Mouse (Mus musculus) limb, embryonic 14.5 days (tissue): ENCODE data around the gene Col24a1. TPM values are rescaled to one million over a fixed set of nuclear protein-coding genes. Genes with fewer than 3 reads are reported as not detected.
A peak's percentile ranks its signal among the peaks of the same experiment; 100 is the strongest.

Experiments
- ATAC-seq: fragments of 200-750 bp; cut with Nextera tagmentation; 2 replicates; pipeline ENCODE4 v1.8.0; 2017; ENCODE audit warnings: low read depth, moderate number of reproducible peaks, moderate TSS enrichment; ENCODE audit not compliant: low FRiP score
- DNase-seq: peaks from one replicate; pipeline ENCODE4 v3.0.0-alpha.2; 2015; ENCODE audit warnings: low spot score
- H3K27ac ChIP-seq: fragments of 300-500 bp; sonication (generic); replicated peaks from 2 replicates; pipeline ENCODE4 v1.5.1; 2014; ENCODE audit warnings: low read depth, mild to moderate bottlenecking, low read length, moderate library complexity, mixed read lengths
- H3K27me3 ChIP-seq: fragments of 300-500 bp; sonication (generic); 2 replicates; pipeline ENCODE4 v1.6.1; 2014; ENCODE audit warnings: low read length, mixed read lengths; ENCODE audit not compliant: control insufficient read depth, insufficient read depth
- H3K36me3 ChIP-seq: fragments of 300-500 bp; sonication (generic); 2 replicates; pipeline ENCODE4 v1.6.1; 2014; ENCODE audit warnings: mild to moderate bottlenecking, low read length, moderate library complexity, mixed read lengths; ENCODE audit not compliant: control insufficient read depth, insufficient read depth
- H3K4me1 ChIP-seq: fragments of 300-500 bp; sonication (generic); 2 replicates; pipeline ENCODE4 v1.6.1; 2014; ENCODE audit warnings: antibody characterized with exemption, low read length, mixed read lengths; ENCODE audit not compliant: control insufficient read depth, insufficient read depth
- H3K4me2 ChIP-seq: fragments of 300-500 bp; sonication (generic); replicated peaks from 2 replicates; pipeline ENCODE4 v1.6.1; 2014; ENCODE audit warnings: low read depth, mild to moderate bottlenecking, low read length, moderate library complexity; ENCODE audit not compliant: severe bottlenecking
- H3K4me3 ChIP-seq: fragments of 300-500 bp; sonication (generic); replicated peaks from 2 replicates; pipeline ENCODE4 v1.5.1; 2014; ENCODE audit warnings: low read length
- H3K9ac ChIP-seq: fragments of 300-500 bp; sonication (generic); 2 replicates; pipeline ENCODE4 v1.6.1; 2014; ENCODE audit warnings: mild to moderate bottlenecking, low read depth, low read length, moderate library complexity; ENCODE audit not compliant: severe bottlenecking
- H3K9me3 ChIP-seq: fragments of 300-500 bp; sonication (generic); 2 replicates; pipeline ENCODE4 v1.6.1; 2016; ENCODE audit warnings: low read length; ENCODE audit not compliant: control insufficient read depth
- POLR2A ChIP-seq: fragments of 200-500 bp; IDR thresholded peaks from 2 replicates; pipeline ENCODE4 v1.8.0; 2012; ENCODE audit warnings: inconsistent platforms, mild to moderate bottlenecking, moderate library complexity, borderline replicate concordance; ENCODE audit not compliant: insufficient read depth, insufficient read length; ENCODE audit errors: extremely low read depth
- WGBS: fragments of 180-500 bp; shearing (Covaris S2); extraction: QIAGEN DNeasy Blood & Tissue Kit; methylation state at CpG from one replicate; pipeline ENCODE4 v1.1.7; 2014; 5-methylcytosine and 5-hydroxymethylcytosine counted together
- polyA plus RNA-seq, 2 experiments: library from polyadenylated mRNA; depleted of rRNA in 1 of 2; stranded (reverse) in 1 of 2; unstranded in 1 of 2; fragments of >200 nt; fragmentation: Nextera tagmentation in 1 of 2; extraction: Ambion mirVana in 1 of 2; gene quantifications; 2 replicates each; pipeline versions ENCODE4 v1.2.1 to v1.2.3; 2012 to 2014

Gene Col24a1
- polyA plus RNA-seq, 2 experiments: 9.5 to 24.0 TPM

- 2% methylated on average over 11 of the region's 11 CpGs for WGBS
- TF ChIP-seq POLR2A: no peak
- Histone ChIP-seq H3K27ac (no peak overlapping the region; the same call in 1 of the 2 replicates), H3K4me3 (peak overlapping the region; percentile 73), H3K27me3 (no peaks in the 10 kb centered on the region), H3K9ac (peak overlapping the region; percentile 54), H3K9me3 (no peaks in the 10 kb centered on the region), H3K4me1 (peaks cover 8% of the 10 kb centered on the region), H3K36me3 (peaks cover 33% of the 10 kb centered on the region), H3K4me2 (peak overlapping the region; percentile 84)
- DNase-seq (no peak), ATAC-seq (peak; percentile 21; the same call in 1 of the 2 replicates)
Observed at GRCm38 (mm10) chr3:145576482-145576822, 284.2 kb downstream of the Col24a1 start.

- Histone ChIP-seq H3K27me3 (no peaks in the 10 kb centered on the region), H3K27ac (no peak overlapping the region), H3K9ac (peak overlapping the region; percentile 54), H3K4me2 (peak overlapping the region; percentile 84), H3K36me3 (peaks cover 33% of the 10 kb centered on the region), H3K4me3 (peak overlapping the region; percentile 73), H3K4me1 (peaks cover 8% of the 10 kb centered on the region), H3K9me3 (no peaks in the 10 kb centered on the region)
- ATAC-seq (no peak), DNase-seq (no peak)
- 27% methylated on average over 15 of the region's 15 CpGs for WGBS
- TF ChIP-seq POLR2A: no peak
Observed at GRCm38 (mm10) chr3:145576876-145577275, 284.6 kb downstream of the Col24a1 start.

- no peak overlapping the region for H3K9ac ChIP-seq
- H3K4me1 ChIP-seq: no peaks in the 10 kb centered on the region
- H3K27me3 ChIP-seq: no peaks in the 10 kb centered on the region
- no peaks in the 10 kb centered on the region for H3K9me3 ChIP-seq
- H3K4me2 ChIP-seq: no peak overlapping the region
- no peak for ATAC-seq
- TF ChIP-seq POLR2A: no peak
- no peak overlapping the region for H3K4me3 ChIP-seq
- DNase-seq: no peak
- peaks cover 72% of the 10 kb centered on the region for H3K36me3 ChIP-seq
- 90% methylated on average over 4 of the region's 4 CpGs for WGBS
- no peak overlapping the region for H3K27ac ChIP-seq
Observed at GRCm38 (mm10) chr3:145583043-145583442, 290.8 kb downstream of the Col24a1 start.

- H3K4me3 ChIP-seq: no peak overlapping the region
- H3K4me1 ChIP-seq: no peaks in the 10 kb centered on the region
- H3K9ac ChIP-seq: no peak overlapping the region
- H3K9me3 ChIP-seq: no peaks in the 10 kb centered on the region
- no peak for TF ChIP-seq POLR2A
- WGBS: 62% methylated on average over 3 of the region's 3 CpGs
- ATAC-seq (no peak), DNase-seq (peak; percentile 58)
- no peak overlapping the region for H3K4me2 ChIP-seq
- no peak overlapping the region for H3K27ac ChIP-seq
- H3K36me3 ChIP-seq: peaks cover 66% of the 10 kb centered on the region
- no peaks in the 10 kb centered on the region for H3K27me3 ChIP-seq
Observed at GRCm38 (mm10) chr3:145583522-145584200, 291.4 kb downstream of the Col24a1 start.

GRCm38 (mm10) chr3:145590562-145590961 is 298.3 kb downstream of the Col24a1 start:
- Histone ChIP-seq H3K4me2 (no peak overlapping the region), H3K4me1 (no peaks in the 10 kb centered on the region), H3K9ac (no peak overlapping the region), H3K36me3 (peaks cover 70% of the 10 kb centered on the region), H3K9me3 (no peaks in the 10 kb centered on the region), H3K27me3 (no peaks in the 10 kb centered on the region), H3K4me3 (no peak overlapping the region), H3K27ac (no peak overlapping the region)
- DNase-seq (no peak), ATAC-seq (no peak)
- TF ChIP-seq POLR2A: no peak
- 92% methylated on average over 4 of the region's 4 CpGs for WGBS
